Mouse (Mus musculus) retina, postnatal 1 day (tissue): Measurements from ENCODE around the gene Sarm1.

ENCODE experiments used
- DNase-seq: peaks from one replicate; pipeline ENCODE4 v3.0.0-alpha.2; 2012

The Sarm1 gene

DNA sequence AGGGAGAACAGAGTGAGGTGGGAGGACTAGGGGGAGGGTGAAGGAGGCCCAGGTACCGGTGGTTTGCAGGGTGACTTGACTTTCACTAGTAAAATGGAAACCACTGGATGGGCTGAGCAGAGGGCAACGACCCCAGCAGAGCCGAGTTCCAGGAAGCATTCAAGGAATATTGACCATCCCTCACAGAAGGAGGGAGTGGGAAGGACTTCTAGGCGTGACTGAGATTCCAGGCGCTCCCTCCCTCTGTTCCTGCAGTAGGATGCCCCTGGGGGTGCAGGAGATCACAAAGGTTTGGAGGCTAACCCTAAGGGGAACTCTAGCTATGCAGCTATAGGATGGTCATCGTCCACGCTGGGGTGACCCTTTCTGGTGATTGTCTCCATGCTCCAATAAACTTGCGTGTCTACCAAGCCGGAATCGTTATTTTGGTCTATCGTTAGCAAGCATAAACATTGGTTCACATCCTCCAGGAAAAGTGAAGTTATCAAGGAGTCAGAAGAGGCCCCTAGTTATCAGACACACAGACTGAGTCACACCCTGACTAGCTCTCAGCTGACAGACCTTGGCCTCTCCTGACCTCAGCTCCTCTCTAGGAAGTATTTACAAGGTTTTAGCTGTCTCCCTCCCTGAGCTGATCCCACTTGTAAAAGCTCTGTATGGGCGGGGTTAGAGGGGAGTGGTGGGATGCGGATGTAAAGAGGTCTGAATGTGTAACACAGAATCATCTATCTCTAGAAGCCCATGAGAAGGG, 34.1 kb downstream of the Sarm1 start:
- DNase-seq, result no peak

DNA sequence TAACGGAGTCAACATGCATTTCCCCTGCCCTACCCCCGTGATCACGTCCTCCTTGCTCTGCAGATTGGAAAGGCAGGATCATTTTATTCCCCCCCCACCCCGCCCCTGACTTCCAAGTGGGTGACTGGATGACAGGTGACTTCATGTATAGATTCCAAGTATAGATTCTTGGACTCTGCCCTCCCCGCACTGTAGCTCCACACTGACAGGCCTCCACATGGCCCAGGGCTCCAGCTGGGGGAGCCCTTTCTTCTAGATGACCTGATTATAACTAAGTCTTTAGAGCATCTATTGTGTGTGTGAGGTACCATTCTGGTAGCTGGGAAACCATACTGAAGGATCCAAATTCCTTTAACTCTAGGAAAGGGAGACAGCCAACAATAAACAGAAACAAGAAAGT, 34.9 kb downstream of the Sarm1 start:
- DNase-seq, result no peak

DNA sequence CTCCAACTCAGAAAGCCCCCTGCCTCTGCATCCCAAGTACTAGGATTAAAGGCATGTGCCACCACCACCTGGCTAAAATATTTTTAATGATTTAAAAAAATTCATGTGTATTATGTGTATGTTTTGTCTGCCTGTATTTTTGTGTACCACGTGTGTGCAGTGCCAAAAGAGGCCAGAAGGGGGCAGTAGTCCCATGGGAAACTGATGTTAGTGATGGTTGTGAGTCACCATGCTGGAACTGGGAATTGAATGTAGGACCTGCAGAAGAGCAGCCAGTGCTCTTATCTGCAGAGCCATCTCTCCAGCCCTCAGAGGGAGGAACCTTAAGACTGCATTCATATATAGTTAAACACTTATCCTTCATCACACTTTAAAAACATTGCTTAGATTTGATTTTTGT, 35.7 kb downstream of the Sarm1 start:
- DNase-seq, result no peak

DNA sequence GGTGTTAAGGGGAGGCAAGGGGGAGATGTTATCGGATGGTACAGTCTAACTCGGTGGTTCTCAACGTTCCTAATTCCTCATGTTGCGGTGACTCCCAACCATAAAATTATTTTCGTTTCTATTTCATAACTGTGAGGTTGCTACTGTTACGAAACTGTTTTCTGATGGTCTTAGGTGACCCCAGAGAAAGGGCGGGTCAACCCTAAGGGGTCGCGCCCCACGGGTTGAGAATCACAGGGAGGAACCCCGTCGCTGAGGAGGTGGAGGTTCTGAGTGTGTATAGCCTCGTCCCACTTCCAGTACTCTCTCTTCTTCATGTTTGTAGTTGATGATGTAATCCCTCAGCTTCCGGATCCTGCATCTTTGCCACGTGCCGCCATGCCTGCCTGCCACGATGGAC, 38.8 kb downstream of the Sarm1 start:
- DNase-seq, result no peak

DNA sequence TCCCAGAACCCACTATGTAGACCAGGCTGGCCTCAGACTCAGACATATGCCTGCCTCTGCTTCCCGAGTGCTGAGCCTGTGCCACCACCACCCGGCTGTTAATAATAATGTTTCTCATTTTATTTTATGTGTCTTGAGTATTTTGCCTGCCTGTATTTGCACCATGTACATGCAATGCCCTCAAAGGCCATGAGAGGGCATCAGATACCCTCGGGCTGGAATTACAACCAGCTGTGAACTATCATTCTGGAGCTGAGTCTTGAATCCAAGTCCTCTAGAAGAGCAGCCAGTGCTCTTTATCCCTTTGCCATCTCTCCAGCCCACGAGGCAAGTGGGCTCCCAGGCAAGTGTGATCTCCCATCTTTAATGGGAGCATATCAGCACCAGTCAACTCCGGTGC, 42.2 kb downstream of the Sarm1 start:
- DNase-seq, result peak; percentile 51

DNA sequence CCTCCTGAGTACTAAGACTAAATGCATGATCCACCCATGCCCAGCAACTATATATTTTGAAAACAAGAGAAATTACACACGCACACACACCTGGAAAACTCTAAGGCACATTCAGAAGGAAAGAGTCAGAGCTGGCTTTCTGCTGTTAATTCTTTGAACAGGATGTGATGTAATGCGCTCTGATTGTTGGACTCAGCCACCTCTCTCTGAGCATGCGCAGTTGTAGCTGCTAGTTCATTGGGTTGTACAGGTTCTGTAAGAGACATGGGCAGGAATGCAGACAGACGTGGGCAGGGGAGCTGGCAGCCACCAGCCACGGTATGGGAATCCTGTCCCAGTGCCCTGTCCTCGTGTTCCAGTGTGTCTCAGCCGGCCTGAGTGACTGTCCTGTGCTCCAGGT, 43.3 kb downstream of the Sarm1 start:
- DNase-seq, result no peak

DNA sequence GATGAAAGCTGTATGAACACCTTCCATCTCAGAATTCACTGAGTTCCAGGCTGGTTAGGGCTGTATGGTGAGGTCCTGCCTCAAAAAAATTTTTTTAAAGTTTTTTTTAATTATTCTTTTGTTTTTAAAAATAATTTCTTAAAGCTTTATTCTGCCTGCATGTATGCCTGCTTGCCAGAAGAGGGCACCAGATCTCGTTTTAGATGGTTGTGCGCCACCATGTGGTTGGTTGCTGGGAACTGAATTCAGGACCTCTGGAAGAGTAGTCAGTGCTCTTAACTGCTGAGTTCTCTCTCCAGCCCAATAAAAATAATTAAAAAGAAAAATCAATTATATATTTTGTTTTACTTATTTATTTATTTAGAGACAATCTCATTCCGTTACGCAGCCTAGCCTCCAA, 43.9 kb downstream of the Sarm1 start:
- DNase-seq, result peak; percentile 80

DNA sequence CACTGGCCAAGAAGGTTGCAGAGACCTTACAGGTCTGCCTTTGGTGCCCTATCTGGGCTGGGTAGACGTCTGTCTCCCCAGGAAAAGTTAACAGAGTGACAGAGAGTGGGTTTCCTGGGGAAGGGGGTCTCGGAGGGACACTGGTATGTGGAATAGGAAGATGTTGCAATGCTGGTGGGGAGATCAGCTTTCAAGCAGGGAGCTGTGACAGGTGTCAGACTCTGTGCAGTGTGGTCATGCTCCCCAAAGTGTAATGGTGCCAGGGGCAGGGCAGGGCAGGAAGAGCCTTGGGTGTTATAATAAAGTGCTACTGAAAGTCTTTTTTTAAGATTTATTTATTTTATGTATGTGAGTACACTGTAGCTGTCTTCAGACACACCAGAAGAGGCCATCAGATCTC, 47.2 kb downstream of the Sarm1 start:
- no peak for DNase-seq

DNA sequence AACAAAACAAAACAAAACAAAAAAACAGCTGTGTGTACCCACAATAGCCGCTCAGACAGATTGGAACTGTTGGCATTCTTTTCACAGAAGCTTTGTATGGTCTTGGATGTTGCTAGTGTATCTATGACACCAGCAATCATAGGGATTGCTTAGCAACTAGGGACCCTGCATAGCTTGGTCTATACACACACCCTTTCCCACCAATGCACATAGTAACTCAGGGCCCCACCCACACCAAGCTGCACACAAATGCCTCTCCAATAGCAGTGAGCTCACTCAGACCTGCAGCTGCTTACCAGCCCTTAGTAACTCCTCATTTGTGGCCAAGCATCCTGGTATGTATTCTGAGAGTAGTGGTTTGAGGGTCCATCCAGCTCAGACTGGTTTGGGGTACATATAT, 49.3 kb downstream of the Sarm1 start:
- no peak for DNase-seq

DNA sequence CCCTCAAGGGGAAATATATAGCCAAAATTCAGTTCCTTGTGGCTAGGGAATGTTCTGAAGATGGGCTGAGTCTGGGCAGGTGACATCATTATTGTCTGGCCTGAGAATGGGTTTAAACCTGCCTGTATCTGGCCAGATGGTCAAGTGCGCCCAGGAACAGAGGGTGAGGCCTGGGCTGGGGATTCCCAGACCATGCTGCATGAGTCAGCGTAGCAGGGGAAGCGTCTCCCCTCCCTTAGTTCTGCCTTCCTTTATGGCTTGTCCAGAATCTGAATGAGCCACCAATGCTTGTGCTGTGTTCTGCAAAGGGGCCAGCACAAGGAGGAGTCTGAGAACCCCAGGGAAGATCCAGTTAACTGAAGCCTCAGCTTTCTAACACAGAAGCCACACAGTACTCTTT, 50.4 kb downstream of the Sarm1 start:
- DNase-seq, result no peak

DNA sequence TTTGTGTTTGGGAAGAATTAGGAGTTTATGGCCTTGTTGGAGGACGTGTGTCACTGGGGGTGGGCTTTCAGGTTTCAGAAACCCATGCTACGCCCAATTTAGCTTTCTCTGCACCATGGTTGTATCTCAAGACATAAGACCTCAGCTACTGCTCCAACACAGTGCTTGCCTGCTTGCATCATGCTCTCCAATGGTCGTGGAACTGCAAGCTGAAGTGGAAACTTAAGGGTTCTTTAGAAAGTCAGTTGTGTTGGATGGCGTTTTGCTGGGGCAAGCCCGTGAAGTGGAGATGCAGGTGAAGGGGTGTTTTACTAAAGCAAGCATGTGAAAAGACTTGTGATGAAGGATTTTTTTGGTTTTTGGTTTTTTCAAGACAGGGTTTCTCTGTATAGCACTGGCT, 54.4 kb downstream of the Sarm1 start:
- DNase-seq, result no peak

DNA sequence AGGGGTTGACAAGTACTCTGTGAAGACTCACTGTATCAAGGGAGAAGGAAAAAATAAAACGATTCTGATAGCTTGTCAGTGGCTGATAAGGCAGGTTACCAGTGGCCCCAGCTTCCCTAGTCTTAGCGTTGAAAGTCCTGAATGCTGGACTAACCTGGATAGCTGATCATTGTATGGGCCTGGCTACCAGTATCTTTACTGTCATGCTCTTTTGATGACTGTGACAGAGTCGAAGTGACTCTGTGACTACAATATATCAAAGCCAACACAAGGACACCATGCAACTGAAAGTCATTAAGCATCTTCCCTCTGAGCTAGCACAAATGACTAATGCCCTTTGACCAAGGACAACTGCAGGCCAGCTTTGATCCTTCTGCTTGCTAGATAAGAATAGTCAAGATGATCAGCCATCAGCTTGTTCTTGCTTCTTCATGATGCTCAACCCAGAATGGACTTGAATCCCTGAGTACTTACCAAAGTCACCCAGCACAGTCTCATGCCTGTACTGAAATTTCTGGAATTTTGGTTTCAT, 59.1 kb downstream of the Sarm1 start:
- no peak for DNase-seq

DNA sequence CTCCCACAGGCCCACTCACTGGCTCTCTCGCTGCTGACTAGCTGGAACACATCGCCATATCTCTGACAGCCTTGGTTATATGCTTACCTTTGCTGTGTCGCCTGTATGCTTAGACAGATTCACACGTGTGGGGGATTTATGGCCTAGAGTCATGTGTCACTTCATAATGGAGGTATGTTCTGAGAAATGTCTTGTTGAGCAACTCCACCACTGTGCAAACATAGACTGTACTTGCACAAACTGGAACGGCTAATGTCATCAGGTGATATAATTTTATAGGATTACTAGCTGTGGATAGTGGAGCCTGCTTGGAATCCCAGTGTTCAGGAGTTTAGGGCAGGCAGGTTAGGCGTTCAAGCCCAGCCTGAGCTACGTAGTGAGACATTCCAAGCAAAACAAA, 60.4 kb downstream of the Sarm1 start:
- no peak for DNase-seq

DNA sequence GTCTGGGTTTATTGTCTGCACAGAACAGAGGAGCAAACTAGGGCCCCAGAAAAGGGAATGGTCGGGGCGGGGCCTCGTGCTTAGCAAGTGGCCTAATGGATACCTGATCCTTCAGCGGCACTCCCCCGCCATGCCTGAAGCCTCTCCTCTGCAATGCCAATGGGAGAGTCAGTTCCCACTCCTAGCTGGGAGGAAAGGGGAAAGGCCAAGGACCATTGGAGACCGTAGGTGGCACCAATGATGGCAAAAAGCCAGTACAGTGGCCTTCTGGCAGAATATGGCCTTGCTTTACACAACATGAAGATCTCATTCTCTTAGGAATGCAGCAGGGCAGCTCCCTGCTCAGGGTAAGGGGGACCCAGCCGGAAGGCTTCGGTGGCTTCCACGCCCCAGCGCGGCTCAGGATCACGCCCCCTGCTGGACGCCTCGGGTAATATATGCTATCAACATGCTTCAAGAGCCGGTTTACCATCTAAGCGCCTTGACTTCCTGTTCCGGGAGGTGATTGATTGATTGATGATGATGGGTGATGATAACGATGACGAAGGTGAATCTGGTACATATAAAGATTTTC, 61.7 kb downstream of the Sarm1 start:
- DNase-seq, result peak; percentile 68

DNA sequence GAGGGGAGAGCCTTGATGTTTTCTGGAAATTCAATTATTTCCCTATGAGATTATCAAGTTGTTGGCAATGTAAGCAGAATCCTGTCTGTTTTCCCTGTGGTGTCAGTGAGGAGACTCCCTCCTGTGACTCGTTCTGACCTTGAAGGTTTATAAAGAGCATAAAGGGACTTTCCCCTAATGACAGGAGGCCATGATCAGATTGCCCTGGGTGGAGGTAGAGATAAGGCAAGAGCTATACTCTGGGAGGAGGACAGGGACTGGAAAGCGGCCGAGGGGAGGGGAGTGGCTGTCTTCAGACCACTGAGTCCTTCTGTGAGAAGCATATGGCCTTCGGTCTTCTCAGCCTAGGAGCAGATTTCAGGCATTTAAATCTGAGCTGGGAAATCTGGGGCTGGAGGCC, 63.5 kb downstream of the Sarm1 start:
- no peak for DNase-seq

DNA sequence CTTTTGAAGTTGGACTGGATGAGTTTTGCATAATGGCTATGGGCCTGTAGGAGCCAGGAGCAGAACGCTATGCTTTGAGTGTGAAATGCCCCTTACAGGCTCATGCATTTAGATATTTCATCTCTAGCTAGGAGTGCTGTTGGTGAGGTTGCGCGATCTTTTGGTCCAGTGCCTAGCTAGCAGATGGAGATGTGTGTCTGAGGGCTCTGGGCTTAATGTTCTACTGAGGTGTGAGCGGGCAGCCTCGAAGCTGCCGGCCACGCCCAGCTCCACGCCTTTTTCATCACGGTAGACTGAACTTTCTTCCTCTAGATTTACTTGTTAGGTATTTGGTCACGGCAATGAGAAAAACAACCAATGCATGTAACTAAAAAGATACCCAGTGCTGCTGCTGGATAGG, 66.4 kb downstream of the Sarm1 start:
- DNase-seq, result no peak

DNA sequence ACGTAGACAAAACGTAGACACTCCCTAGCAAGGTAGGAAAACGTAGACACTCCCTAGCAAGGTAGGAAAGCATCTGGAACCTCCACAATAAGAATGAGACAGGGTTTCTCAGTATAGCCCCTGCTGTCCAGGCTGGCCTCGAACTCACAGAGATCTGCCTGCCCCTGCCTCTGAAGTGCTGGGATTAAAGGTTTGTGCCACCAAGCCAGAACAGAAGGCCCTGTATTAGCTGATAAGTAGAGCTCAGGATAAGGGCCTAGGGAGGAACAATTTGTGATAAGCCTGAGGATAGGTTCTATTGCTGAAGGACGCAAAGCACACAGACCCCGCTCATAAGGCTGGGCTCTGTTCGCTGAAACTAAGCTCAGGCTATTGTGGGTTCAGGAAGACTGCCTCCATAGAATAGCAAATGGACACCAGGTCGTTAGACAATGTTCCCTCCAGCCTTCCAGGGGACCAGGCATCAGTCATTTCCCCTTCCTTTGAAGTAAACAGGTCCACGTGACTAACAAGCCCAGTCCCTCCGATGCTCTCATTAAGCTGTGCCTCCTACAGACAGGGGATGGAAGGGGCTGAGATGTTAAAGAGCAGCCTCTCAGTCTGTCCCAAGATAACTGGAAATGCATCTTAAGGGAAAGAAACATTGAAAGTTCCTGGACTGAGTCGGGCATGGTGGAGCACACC, 67.2 kb downstream of the Sarm1 start:
- DNase-seq, result no peak

DNA sequence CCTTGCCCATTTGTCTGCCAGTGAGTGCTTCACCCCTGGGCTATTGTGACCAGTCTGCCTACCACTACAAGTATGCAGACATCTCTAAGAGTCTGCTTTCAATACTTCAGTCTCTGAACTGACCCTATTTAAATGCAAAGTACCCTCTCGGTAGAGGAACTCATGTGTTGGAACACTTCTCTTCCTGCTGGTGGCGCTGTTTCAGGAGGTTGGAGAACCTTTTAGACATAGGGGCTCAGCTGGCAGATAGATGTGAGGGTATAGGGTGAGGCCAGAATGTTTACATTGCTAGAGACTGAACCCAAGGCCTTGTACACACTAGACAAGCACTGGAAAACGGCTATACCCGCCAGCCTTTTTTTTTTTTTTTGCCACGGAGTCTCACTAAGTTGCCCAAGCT, 69.2 kb downstream of the Sarm1 start:
- DNase-seq, result no peak

DNA sequence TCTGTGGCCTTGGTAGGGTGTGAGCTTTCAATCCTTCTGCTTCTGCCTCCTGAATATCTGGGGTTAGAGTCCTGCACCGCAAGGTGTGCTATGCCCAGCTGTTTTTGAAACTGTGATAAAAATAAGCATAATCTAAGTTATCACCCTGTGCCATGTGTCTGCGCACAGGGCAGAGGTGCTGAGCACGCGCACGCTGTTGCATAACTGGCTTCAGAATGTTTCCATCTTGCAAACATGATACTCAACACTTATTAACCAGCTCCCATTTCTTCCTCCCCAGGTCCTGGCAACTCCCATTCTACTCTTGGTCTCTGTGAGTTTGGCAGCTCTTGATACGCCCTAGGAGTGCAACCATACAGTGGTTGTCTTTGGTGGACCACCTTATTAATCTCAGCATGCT, 69.9 kb downstream of the Sarm1 start:
- DNase-seq, result no peak

DNA sequence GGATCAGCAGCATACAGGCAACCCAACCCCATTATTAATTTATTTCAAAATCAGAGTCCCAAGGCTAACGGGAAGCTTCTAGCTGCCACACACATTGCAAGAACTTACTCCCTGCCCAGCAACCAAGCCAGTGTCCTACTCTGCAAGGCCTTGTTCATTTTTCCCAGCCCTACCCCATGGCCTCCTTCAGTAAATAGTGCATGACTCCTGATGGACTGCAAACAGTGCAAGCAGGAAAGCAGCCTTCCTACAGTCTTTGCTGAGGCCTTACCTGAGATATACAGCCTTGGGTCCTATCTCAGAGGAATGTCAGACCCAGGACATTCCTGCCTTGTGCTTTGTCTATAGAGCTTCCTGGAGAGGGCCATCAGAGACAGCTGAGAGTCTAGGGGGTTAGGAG, 72.0 kb downstream of the Sarm1 start:
- DNase-seq, result no peak

DNA sequence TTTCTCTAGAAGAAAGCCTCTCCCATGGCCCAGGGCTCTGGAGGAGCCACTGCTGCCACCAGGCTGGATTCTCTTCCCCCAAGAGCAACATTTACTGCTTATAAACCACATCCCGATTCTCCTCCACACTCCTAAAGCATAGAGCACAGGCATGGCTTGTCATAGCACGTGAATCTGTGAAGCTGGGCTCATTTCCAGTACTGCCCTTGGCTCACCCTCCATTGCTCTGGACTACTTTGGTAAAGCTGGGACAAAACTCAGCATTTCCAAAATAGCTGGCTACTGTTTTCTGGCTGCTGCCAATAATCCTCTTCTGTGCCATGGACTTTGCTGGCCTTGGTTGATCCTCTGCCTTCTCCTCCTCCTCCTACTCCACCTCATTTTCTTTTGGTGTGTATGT, 73.2 kb downstream of the Sarm1 start:
- no peak for DNase-seq
